Mouse (Mus musculus): ENCODE measurements around the gene Umad1. TPM values are rescaled to one million over a fixed set of nuclear protein-coding genes. Genes with fewer than 3 reads are reported as not detected.

Umad1 gene
- polyA plus RNA-seq (2015; fragmentation: Nextera tagmentation; extraction: Ambion mirVana) = 30.3 and 33.0 TPM in 2 replicates

- Histone ChIP-seq H3K4me3 (peak within 1 kb of the TSS; percentile 85), H3K9me3 (replicated peaks) (no peaks in the 10 kb centered on the region), H3K27me3 (no peaks in the 10 kb centered on the region), H3K36me3 (ENCODE audit: poor library complexity, severe bottlenecking) (peaks cover 3% of the 10 kb centered on the region; the same call in 1 of the 2 replicates), H3K9ac (peak within 1 kb of the TSS; percentile 83), H3K4me1 (peaks cover 22% of the 10 kb centered on the region), H3K4me2 (peak within 1 kb of the TSS; percentile 90), H3K27ac (peak within 1 kb of the TSS; percentile 71)
- peak; percentile 100 for ATAC-seq
- under 1% methylated on average over 64 of the region's 64 CpGs for WGBS
Measured at GRCm38 (mm10) chr6:8259004-8259666, at the start of gene Umad1, which contains the start of the genes Rpa3 and Gm45062. TSS of gene Umad1 (plus strand) at chr6:8259288. TSS of gene Rpa3 (minus strand) at chr6:8259173. TSS of gene Gm45062 (plus strand) at chr6:8259450.

DNA sequence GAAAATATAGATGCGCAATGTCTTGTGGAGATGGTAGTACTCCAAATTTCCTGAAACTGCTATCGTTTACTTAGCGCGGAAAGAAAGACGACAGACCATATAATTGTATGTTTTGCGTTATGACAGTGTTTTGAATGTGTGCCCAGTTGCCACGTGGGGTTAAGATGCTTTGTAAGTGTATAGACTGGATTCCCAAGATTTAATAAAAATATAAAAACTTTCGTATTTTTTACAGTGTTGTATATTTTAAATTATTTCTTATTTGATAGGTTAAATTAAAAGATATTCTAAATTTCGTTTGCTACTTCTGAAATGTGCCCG, 49.3 kb upstream of the Umad1 start:
- WGBS = 12% methylated on average over 10 of the region's 10 CpGs
- peaks cover 4% of the 10 kb centered on the region; the same call in 1 of the 2 replicates for H3K36me3 ChIP-seq (ENCODE audit: poor library complexity, severe bottlenecking)
- H3K4me2 ChIP-seq = peak overlapping the region; percentile 57
- peaks cover 9% of the 10 kb centered on the region for H3K4me1 ChIP-seq
- H3K4me3 ChIP-seq = peak overlapping the region; percentile 79
- peak overlapping the region; percentile 88 for H3K9ac ChIP-seq
- H3K27me3 ChIP-seq = no peaks in the 10 kb centered on the region
- no peaks in the 10 kb centered on the region for H3K9me3 ChIP-seq (replicated peaks)
- no peak overlapping the region; the same call in 1 of the 2 replicates for H3K27ac ChIP-seq
- ATAC-seq = peak; percentile 9; the same call in 1 of the 2 replicates

GRCm38 (mm10) chr6:8210661-8211060, 48.4 kb upstream of the Umad1 start:
- H3K27ac ChIP-seq = no peak overlapping the region
- H3K9ac ChIP-seq = no peak overlapping the region
- ATAC-seq = no peak
- H3K9me3 ChIP-seq (replicated peaks) = no peaks in the 10 kb centered on the region
- H3K36me3 ChIP-seq (ENCODE audit: poor library complexity, severe bottlenecking) = peaks cover 13% of the 10 kb centered on the region
- peak overlapping the region; percentile 57 for H3K4me2 ChIP-seq
- no peak overlapping the region for H3K4me3 ChIP-seq
- 94% methylated on average over 3 of the region's 3 CpGs for WGBS
- H3K27me3 ChIP-seq = no peaks in the 10 kb centered on the region
- peaks cover 9% of the 10 kb centered on the region for H3K4me1 ChIP-seq

DNA sequence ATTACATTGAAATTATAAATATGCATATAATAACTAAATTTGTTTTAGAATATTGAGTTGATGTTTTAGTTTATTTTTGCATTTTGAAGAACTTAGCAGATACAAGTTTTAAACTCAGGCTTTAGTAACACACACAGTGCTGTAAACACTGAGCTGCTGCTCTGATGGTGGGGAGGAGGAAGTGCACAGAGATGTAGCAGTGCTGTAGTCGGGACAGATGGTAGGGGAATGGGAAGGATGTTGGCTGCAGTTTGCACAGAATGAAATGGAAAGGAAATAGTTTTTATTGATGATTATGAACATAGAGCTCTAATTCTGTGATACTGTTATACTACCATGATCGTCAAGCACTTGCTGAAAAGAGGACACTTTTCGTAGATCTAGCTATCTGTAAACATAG, 32.1 kb upstream of the Umad1 start:
- ATAC-seq = no peak
- WGBS = 88% methylated on average over 3 of the region's 3 CpGs
- Histone ChIP-seq H3K4me2 (no peak overlapping the region), H3K27me3 (no peaks in the 10 kb centered on the region), H3K4me3 (no peak overlapping the region), H3K36me3 (ENCODE audit: poor library complexity, severe bottlenecking) (peaks cover 30% of the 10 kb centered on the region), H3K9me3 (replicated peaks) (no peaks in the 10 kb centered on the region), H3K27ac (no peak overlapping the region), H3K9ac (no peak overlapping the region), H3K4me1 (no peaks in the 10 kb centered on the region)

DNA sequence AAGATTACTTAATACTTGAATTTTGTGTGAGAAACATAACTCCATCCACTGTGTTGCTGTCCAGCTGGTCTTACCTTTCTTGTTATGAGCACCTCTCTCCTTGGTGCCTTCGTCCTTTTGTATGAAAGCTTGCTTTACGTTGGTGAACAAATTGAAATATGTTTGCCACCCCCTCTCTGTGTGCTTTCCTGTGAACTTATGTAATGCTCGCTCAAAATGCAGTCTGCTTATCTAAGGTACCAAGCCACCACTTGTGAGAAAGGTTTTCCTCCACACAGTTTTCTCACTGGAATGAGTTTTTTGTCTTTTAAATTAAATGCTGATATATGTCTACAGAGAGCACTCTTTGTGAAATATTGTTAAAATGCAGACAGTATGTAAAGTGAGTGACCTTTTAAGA, 30.5 kb upstream of the Umad1 start:
- no peaks in the 10 kb centered on the region for H3K9me3 ChIP-seq (replicated peaks)
- peaks cover 37% of the 10 kb centered on the region for H3K36me3 ChIP-seq (ENCODE audit: poor library complexity, severe bottlenecking)
- H3K4me2 ChIP-seq = no peak overlapping the region
- ATAC-seq = no peak
- no peak overlapping the region for H3K27ac ChIP-seq
- no peak overlapping the region for H3K4me3 ChIP-seq
- no peak overlapping the region for H3K9ac ChIP-seq
- no peaks in the 10 kb centered on the region for H3K4me1 ChIP-seq
- WGBS = 92% methylated on average over 3 of the region's 3 CpGs
- H3K27me3 ChIP-seq = no peaks in the 10 kb centered on the region

DNA sequence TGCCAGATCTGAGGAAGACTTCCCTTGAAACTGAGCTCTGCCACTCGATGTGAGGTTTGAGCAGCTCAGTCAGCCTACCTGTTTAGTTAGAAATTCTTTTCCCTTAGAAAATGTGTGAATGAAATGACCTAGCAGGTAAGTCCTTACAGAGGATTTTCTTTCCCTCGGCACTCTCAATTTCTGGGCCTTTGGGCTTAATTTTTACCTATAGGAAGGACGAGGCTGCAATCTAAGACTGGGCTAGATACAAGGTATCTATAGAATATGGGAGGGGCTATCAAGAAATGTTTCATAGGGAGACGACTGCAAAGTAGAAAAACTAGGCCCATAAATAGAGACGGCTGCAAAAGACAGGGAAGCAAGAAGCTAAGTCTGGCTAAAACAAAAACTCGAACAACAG, 772 bp upstream of the Umad1 start:
- no peaks in the 10 kb centered on the region for H3K9me3 ChIP-seq (replicated peaks)
- peak overlapping the region; percentile 83 for H3K9ac ChIP-seq
- H3K4me1 ChIP-seq = peaks cover 22% of the 10 kb centered on the region
- H3K4me2 ChIP-seq = peak overlapping the region; percentile 90
- H3K27me3 ChIP-seq = no peaks in the 10 kb centered on the region
- ATAC-seq = no peak
- WGBS = 10% methylated on average over 6 of the region's 6 CpGs
- peak overlapping the region; percentile 71 for H3K27ac ChIP-seq
- peak overlapping the region; percentile 85 for H3K4me3 ChIP-seq
- H3K36me3 ChIP-seq (ENCODE audit: poor library complexity, severe bottlenecking) = peaks cover 11% of the 10 kb centered on the region; the same call in 1 of the 2 replicates

DNA sequence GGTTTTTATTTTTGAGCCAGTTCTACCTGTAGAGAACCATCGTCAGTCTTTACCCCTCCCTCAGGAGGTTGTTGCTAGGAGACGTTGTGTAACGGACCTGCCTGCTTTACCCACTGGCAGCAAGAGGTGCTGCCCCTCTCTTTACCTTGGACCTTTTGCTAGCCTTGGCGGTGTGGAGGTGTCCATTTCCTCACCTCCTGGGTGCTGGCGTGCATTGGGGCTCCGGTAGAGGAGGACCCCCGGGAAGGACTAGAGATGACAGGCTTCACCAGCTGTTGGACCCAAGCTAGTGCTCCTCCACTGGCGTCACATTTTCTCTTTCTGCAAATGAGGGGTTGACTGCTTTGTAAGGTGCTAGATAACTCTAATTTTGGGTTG, 568 bp downstream of the Umad1 start:
- ATAC-seq = no peak
- Histone ChIP-seq H3K4me3 (peak overlapping the region; percentile 85), H3K27ac (peak overlapping the region; percentile 60), H3K9ac (peak overlapping the region; percentile 77), H3K36me3 (ENCODE audit: poor library complexity, severe bottlenecking) (no peaks in the 10 kb centered on the region), H3K27me3 (no peaks in the 10 kb centered on the region), H3K9me3 (replicated peaks) (no peaks in the 10 kb centered on the region), H3K4me1 (peaks cover 23% of the 10 kb centered on the region), H3K4me2 (peak overlapping the region; percentile 90)
- WGBS = under 1% methylated on average over 8 of the region's 8 CpGs

DNA sequence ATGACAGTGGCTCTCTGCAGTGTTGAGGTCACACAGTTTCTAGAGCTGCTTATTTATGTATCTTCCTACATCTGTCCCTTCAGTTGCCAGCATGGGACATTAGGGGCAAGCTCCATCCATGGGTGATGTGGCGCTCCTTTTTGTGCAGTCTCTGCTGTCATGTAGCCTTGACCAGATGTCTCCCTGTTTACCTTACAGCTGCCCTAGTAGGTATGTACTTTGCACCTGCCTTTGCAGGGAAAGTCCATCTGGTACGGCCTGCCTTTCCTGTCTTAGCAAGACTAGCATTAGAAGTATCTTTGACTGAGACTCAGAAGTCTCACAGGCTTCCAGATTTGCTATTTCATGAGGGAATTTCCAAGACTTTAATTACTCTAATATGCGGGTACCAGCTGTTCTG, 12.0 kb downstream of the Umad1 start:
- H3K9ac ChIP-seq = no peak overlapping the region
- WGBS = 88% methylated on average over 3 of the region's 3 CpGs
- H3K27ac ChIP-seq = no peak overlapping the region
- H3K4me3 ChIP-seq = no peak overlapping the region
- no peak overlapping the region for H3K4me2 ChIP-seq
- ATAC-seq = no peak
- H3K4me1 ChIP-seq = no peaks in the 10 kb centered on the region
- no peaks in the 10 kb centered on the region for H3K9me3 ChIP-seq (replicated peaks)
- H3K27me3 ChIP-seq = no peaks in the 10 kb centered on the region
- peaks cover 5% of the 10 kb centered on the region; the same call in 1 of the 2 replicates for H3K36me3 ChIP-seq (ENCODE audit: poor library complexity, severe bottlenecking)

GRCm38 (mm10) chr6:8274387-8275054, 15.4 kb downstream of the Umad1 start:
- 36% methylated on average over 6 of the region's 6 CpGs for WGBS
- no peak overlapping the region for H3K4me2 ChIP-seq
- no peak overlapping the region for H3K4me3 ChIP-seq
- H3K9ac ChIP-seq = no peak overlapping the region
- no peaks in the 10 kb centered on the region for H3K4me1 ChIP-seq
- H3K36me3 ChIP-seq (ENCODE audit: poor library complexity, severe bottlenecking) = peaks cover 11% of the 10 kb centered on the region; the same call in 1 of the 2 replicates
- 0 out of 2 replicates have a peak, but pooled peaks have one; percentile 42 for ATAC-seq
- H3K27ac ChIP-seq = no peak overlapping the region
- no peaks in the 10 kb centered on the region for H3K9me3 ChIP-seq (replicated peaks)
- no peaks in the 10 kb centered on the region for H3K27me3 ChIP-seq

- Histone ChIP-seq H3K4me3 (no peak overlapping the region), H3K4me1 (no peaks in the 10 kb centered on the region), H3K27me3 (no peaks in the 10 kb centered on the region), H3K4me2 (no peak overlapping the region), H3K9ac (no peak overlapping the region), H3K36me3 (ENCODE audit: poor library complexity, severe bottlenecking) (peaks cover 11% of the 10 kb centered on the region; the same call in 1 of the 2 replicates), H3K27ac (no peak overlapping the region), H3K9me3 (replicated peaks) (no peaks in the 10 kb centered on the region)
- 4% methylated on average over 1 of the region's 1 CpGs for WGBS
- ATAC-seq = peak; percentile 84
Measured at GRCm38 (mm10) chr6:8275098-8275497, 16.0 kb downstream of the Umad1 start.

DNA sequence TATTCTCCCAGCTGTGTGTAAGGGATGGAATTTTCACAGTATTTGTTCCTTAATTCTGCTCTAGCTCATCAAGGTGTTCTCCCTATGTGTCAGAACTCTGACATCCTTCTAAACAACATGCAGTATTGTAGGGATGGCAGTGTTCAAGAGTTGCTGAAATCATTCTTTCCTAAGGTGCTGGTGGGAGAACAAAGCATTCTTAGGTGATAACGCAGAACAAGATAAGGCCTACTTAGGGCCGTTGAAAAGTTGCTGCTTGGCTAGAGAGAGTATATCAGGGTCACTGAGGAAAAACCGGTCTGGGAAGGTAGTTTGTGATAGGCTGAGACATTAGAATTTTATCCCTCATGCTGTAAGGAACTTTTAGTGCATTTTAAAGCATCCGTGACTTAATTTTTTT, 17.3 kb downstream of the Umad1 start:
- H3K27ac ChIP-seq = no peak overlapping the region
- H3K4me1 ChIP-seq = no peaks in the 10 kb centered on the region
- H3K4me3 ChIP-seq = no peak overlapping the region
- no peaks in the 10 kb centered on the region for H3K27me3 ChIP-seq
- H3K4me2 ChIP-seq = no peak overlapping the region
- peaks cover 11% of the 10 kb centered on the region; the same call in 1 of the 2 replicates for H3K36me3 ChIP-seq (ENCODE audit: poor library complexity, severe bottlenecking)
- no peak for ATAC-seq
- no peak overlapping the region for H3K9ac ChIP-seq
- no peaks in the 10 kb centered on the region for H3K9me3 ChIP-seq (replicated peaks)
- 91% methylated on average over 4 of the region's 4 CpGs for WGBS

- Histone ChIP-seq H3K4me2 (no peak overlapping the region), H3K9ac (no peak overlapping the region), H3K9me3 (replicated peaks) (no peaks in the 10 kb centered on the region), H3K27me3 (no peaks in the 10 kb centered on the region), H3K4me1 (no peaks in the 10 kb centered on the region), H3K4me3 (no peak overlapping the region), H3K36me3 (ENCODE audit: poor library complexity, severe bottlenecking) (0 out of 2 replicates have a peak, but pooled peaks cover 6% of the 10 kb centered on the region), H3K27ac (no peak overlapping the region)
- 75% methylated on average over 5 of the region's 5 CpGs for WGBS
- ATAC-seq = no peak
Measured at GRCm38 (mm10) chr6:8278426-8279002, 19.4 kb downstream of the Umad1 start.

Data from forebrain, embryonic 13.5 days (tissue).